Mouse (Mus musculus) neural tube, embryonic 10.5 days (tissue): ENCODE results near the gene Esp16.
"Not testable (repeated sequence)": the region's sequence is repeated elsewhere in the genome, so short reads cannot be mapped to it uniquely, and the experiment has no call there.

Experiments used
- DNase-seq: peaks from one replicate; pipeline ENCODE4 v3.0.0-alpha.2; 2017; ENCODE audit warnings: low spot score; ENCODE audit errors: extremely low spot score

The Esp16 gene

GRCm38 (mm10) chr17:39535842-39536241, at the start of gene Esp16:
Gene Esp16, plus strand, starts transcription at chr17:39536142.
- not testable (repeated sequence) for DNase-seq

DNA sequence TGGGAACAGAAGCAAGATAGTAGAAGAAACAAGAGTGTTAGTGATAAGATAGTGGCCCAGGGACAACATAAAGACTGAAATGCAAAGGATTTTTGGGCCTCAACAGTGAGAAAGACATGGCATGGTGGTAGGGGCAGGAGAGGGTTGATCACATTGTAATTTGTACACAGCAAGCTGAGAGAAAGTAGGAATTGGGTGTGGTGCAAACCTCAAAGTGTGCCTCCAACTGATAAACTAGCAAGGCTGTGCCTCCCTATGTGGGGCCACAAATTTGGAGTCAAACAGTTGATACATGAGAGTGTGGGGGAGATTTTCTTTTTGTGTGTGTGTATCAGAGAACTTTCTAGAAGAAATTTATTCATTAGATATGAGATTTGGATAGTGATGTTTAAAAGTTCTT, 37.9 kb upstream of the Esp16 start:
- not testable (repeated sequence) for DNase-seq
